10 mouse cellular contexts compared by ENCODE assay signal in the genomic region with DNA sequence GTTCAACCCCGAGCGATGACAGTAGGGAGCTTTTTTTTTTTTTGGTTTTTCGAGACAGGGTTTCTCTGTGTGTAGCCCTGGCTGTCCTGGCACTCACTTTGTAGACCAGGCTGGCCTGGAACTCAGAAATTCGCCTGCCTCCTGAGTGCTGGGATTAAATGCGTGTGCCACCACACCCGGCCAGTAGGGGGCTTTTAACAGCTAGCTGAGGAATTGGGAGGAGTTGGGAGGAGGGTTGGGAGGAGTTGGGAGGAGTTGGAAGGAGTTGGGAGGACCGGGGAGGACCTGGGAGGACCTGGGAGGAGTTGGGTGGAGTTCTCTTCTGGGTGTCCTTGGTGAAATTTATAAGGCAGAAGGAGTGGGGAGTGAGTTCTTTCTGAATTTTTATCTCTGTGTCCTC. TPM values are rescaled to one million over a fixed set of nuclear protein-coding genes. Genes with fewer than 3 reads are reported as not detected.
DNase-seq lines count a peak whose midpoint lies in the region; ATAC-seq and TF ChIP-seq lines count a peak whose summit lies in the region.
"Not testable (repeated sequence)": the region's sequence is repeated elsewhere in the genome, so short reads cannot be mapped to it uniquely, and the experiment has no call there.
"Had no signal": no experiment of that assay in that cellular context is flagged by ENCODE, and none has a peak within 500 bp of the region (broad histone marks: within the 10 kb centered on the region; RNA-seq: fewer than 3 reads in every experiment).

No protein-coding gene starts in this region.

- not testable (repeated sequence) for H3K9me3 ChIP-seq in MEL (replicated peaks; ENCODE audit: insufficient read depth, low read length); liver, postnatal 0 days (ENCODE audit: low read length)

- WGBS in liver, postnatal 0 days (ENCODE audit: insufficient replicate concordance): 49% methylated on average over 7 of the region's 7 CpGs

- TF ChIP-seq POLR2A in MEL (IDR thresholded peaks at IDR 0.05; ENCODE audit: control insufficient read depth in 1 of 2, insufficient read depth in 1 of 2, low read depth in 1 of 2, low read length in 2 of 2, poor library complexity in 1 of 2): not testable (repeated sequence)

- H3K4me2 ChIP-seq in liver, postnatal 0 days (ENCODE audit: low read depth, low read length): not testable (repeated sequence)

- 0 out of 2 replicates have a peak, but pooled peaks have one; percentile 44 for ATAC-seq in erythroid progenitor cell, adult 5-6 weeks (replicated peaks; ENCODE audit: low FRiP score, poor library complexity, severe bottlenecking)
- not testable (repeated sequence) for ATAC-seq in liver, postnatal 0 days

- intact Hi-C loops in heart, postnatal 25 days (cut with DNase I): not testable (repeated sequence)

- peak; percentile 59 to 69 (median 65) for TF ChIP-seq CTCF in MEL (IDR thresholded peaks at IDR 0.05 in 2 of 3, conservative IDR thresholded peaks at IDR 0.05 in 1 of 3; ENCODE audit: control insufficient read depth in 1 of 3, insufficient read depth in 1 of 3, low read depth in 2 of 3, low read length in 3 of 3, poor library complexity in 1 of 3, severe bottlenecking in 1 of 3)
- TF ChIP-seq CTCF in liver, postnatal 0 days (IDR thresholded peaks at IDR 0.05; ENCODE audit: low read depth): peak; percentile 62

- H3K79me2 ChIP-seq in MEL (ENCODE audit: control insufficient read depth, insufficient read depth, low read length, poor library complexity): not testable (repeated sequence)

- not testable (repeated sequence) for H3K36me3 ChIP-seq in MEL (ENCODE audit: control insufficient read depth in 1 of 2, insufficient read depth in 2 of 2, low read length in 2 of 2); liver, postnatal 0 days (replicated peaks; ENCODE audit: insufficient read depth, low read length)

- not testable (repeated sequence) for H3K4me1 ChIP-seq in MEL (ENCODE audit: control insufficient read depth in 1 of 2, insufficient read depth in 2 of 2, low read length in 2 of 2); liver, postnatal 0 days (ENCODE audit: insufficient read depth)

- H3K27ac ChIP-seq in MEL (ENCODE audit: control insufficient read depth, low read depth, low read length); liver, postnatal 0 days (ENCODE audit: low read depth): not testable (repeated sequence)

- H3K27me3 ChIP-seq in MEL (ENCODE audit: control insufficient read depth in 1 of 2, insufficient read depth in 2 of 2, low read length in 2 of 2): peaks cover 8 to 15% of the 10 kb centered on the region in 2 experiments
- H3K27me3 ChIP-seq in liver, postnatal 0 days (ENCODE audit: insufficient read depth, low read length): not testable (repeated sequence)

- not testable (repeated sequence) for TF ChIP-seq EP300 in MEL (IDR thresholded peaks at IDR 0.05; ENCODE audit: low read depth in 1 of 2, low read length in 2 of 2); liver, postnatal 0 days (IDR thresholded peaks at IDR 0.05; ENCODE audit: low read depth)

- peak; percentile 20 for TF ChIP-seq RAD21 in MEL (IDR thresholded peaks at IDR 0.05; ENCODE audit: low read depth, low read length)

- H3K9ac ChIP-seq in MEL (ENCODE audit: control insufficient read depth, low read depth, low read length, poor library complexity, severe bottlenecking); liver, postnatal 0 days (replicated peaks): not testable (repeated sequence)

- H3K4me3 ChIP-seq in MEL (ENCODE audit: control insufficient read depth in 1 of 2, insufficient read depth in 1 of 2, low read depth in 2 of 2, low read length in 2 of 2); liver, postnatal 0 days (ENCODE audit: low read depth, low read length): not testable (repeated sequence)

- peak; percentile 69 for DNase-seq in MEL (ENCODE audit: low read depth, low spot score)
- DNase-seq in c-Kit-negative CD71-positive TER-119-positive erythroid progenitor cells, embryonic 14.5 days (ENCODE audit: low read depth, low spot score): peak; percentile 16
- DNase-seq in heart, postnatal 25 days (ENCODE audit: low spot score): peak; percentile 52
- peak; percentile 73 to 87 for DNase-seq in kidney, postnatal 36 days
- DNase-seq in liver, postnatal 0 days: peak; percentile 36
- DNase-seq in right cerebral cortex, adult 18-20 months: peak; percentile 33
- DNase-seq in thymus, postnatal 4 days: peak; percentile 68

TF ChIP-seq in MEL, 35 proteins besides CTCF, POLR2A, EP300 and RAD21:
- TF ChIP-seq SMC3 (IDR thresholded peaks at IDR 0.05; ENCODE audit: low read depth, low read length): peak; percentile 55

RNA-seq across cellular contexts. Expression of gene Dock6, which starts 16.9 kb away (rescaled TPM):
- total RNA-seq in MEL (2012; rRNA removed): 3.3 and 5.0 TPM in 2 replicates
- polyA plus RNA-seq in MEL (2012; ENCODE audit: insufficient read depth in 1 of 2, insufficient read length in 2 of 2, low read depth in 1 of 2, low replicate concordance in 2 of 2, missing spikeins in 1 of 2): 10 to 100 TPM in 1 of 2 experiments, not detected in 1; 21.3 TPM
- total RNA-seq in erythroid progenitor cell, adult 5-6 weeks (2015; ENCODE audit: low replicate concordance): 2.9 TPM in 1 of 2 replicates, not detected in the other
- total RNA-seq in erythroid progenitor cell, adult 5-6 weeks (2017; ENCODE audit: low replicate concordance): 0.26 TPM in 1 of 2 replicates, not detected in the other
- 10 to 100 TPM; 34.9 to 36.9 TPM for total RNA-seq in heart, postnatal 25 days (2021)
- polyA plus RNA-seq in liver, postnatal 0 days (2015; fragmentation: Nextera tagmentation; extraction: Ambion mirVana): 3.6 and 4.1 TPM in 2 replicates

RNA-seq across cellular contexts. Expression of gene Angptl8, which starts 34.0 kb away (rescaled TPM):
- not detected in 2 replicates for total RNA-seq in MEL (2012; rRNA removed)
- under 1 TPM in 1 of 2 experiments, not detected in 1; 0.25 TPM for polyA plus RNA-seq in MEL (2012; ENCODE audit: insufficient read depth in 1 of 2, insufficient read length in 2 of 2, low read depth in 1 of 2, low replicate concordance in 2 of 2, missing spikeins in 1 of 2)
- not detected in 2 replicates for total RNA-seq in erythroid progenitor cell, adult 5-6 weeks (2015; ENCODE audit: low replicate concordance)
- total RNA-seq in erythroid progenitor cell, adult 5-6 weeks (2017; ENCODE audit: low replicate concordance): not detected in 2 replicates
- not detected for total RNA-seq in heart, postnatal 25 days (2021)
- polyA plus RNA-seq in liver, postnatal 0 days (2015; fragmentation: Nextera tagmentation; extraction: Ambion mirVana): 74.6 and 75.7 TPM in 2 replicates
- total RNA-seq: G1E; gastrocnemius, adult 8-10 months had no signal
- polyA plus RNA-seq: G1E had no signal

RNA-seq across cellular contexts. Expression of gene Rab3d, which starts 48.7 kb away (rescaled TPM):
- total RNA-seq in MEL (2012; rRNA removed): 19.0 and 22.9 TPM in 2 replicates
- 10 to 100 TPM in 1 of 2 experiments, not detected in 1; 44.2 TPM for polyA plus RNA-seq in MEL (2012; ENCODE audit: insufficient read depth in 1 of 2, insufficient read length in 2 of 2, low read depth in 1 of 2, low replicate concordance in 2 of 2, missing spikeins in 1 of 2)
- 3.8 and 7.2 TPM in 2 replicates for total RNA-seq in erythroid progenitor cell, adult 5-6 weeks (2015; ENCODE audit: low replicate concordance)
- total RNA-seq in erythroid progenitor cell, adult 5-6 weeks (2017; ENCODE audit: low replicate concordance): 5.0 and 11.6 TPM in 2 replicates
- 10 to 100 TPM in 1 of 2 experiments, 1 to 10 TPM in 1; 9.2 to 12.1 TPM for total RNA-seq in heart, postnatal 25 days (2021)
- polyA plus RNA-seq in liver, postnatal 0 days (2015; fragmentation: Nextera tagmentation; extraction: Ambion mirVana): 9.3 and 9.9 TPM in 2 replicates

RNA-seq across cellular contexts. Expression of gene Ccdc159, which starts 58.0 kb away (rescaled TPM):
- total RNA-seq in MEL (2012; rRNA removed): 1.0 and 1.4 TPM in 2 replicates
- 1 to 10 TPM in 1 of 2 experiments, not detected in 1; 6.4 TPM for polyA plus RNA-seq in MEL (2012; ENCODE audit: insufficient read depth in 1 of 2, insufficient read length in 2 of 2, low read depth in 1 of 2, low replicate concordance in 2 of 2, missing spikeins in 1 of 2)
- not detected in 2 replicates for total RNA-seq in erythroid progenitor cell, adult 5-6 weeks (2015; ENCODE audit: low replicate concordance)
- total RNA-seq in erythroid progenitor cell, adult 5-6 weeks (2017; ENCODE audit: low replicate concordance): not detected in 2 replicates
- total RNA-seq in heart, postnatal 25 days (2021): 1 to 10 TPM; 1.8 to 2.8 TPM
- 0.81 and 1.1 TPM in 2 replicates for polyA plus RNA-seq in liver, postnatal 0 days (2015; fragmentation: Nextera tagmentation; extraction: Ambion mirVana)

RNA-seq across cellular contexts. Expression of gene Tmem205, which starts 58.1 kb away (rescaled TPM):
- 118 and 128 TPM in 2 replicates for total RNA-seq in MEL (2012; rRNA removed)
- 100 to 1,000 TPM in 1 of 2 experiments, not detected in 1; 114 TPM for polyA plus RNA-seq in MEL (2012; ENCODE audit: insufficient read depth in 1 of 2, insufficient read length in 2 of 2, low read depth in 1 of 2, low replicate concordance in 2 of 2, missing spikeins in 1 of 2)
- total RNA-seq in erythroid progenitor cell, adult 5-6 weeks (2015; ENCODE audit: low replicate concordance): 13.8 TPM in 1 of 2 replicates, not detected in the other
- total RNA-seq in erythroid progenitor cell, adult 5-6 weeks (2017; ENCODE audit: low replicate concordance): not detected in 2 replicates
- 10 to 100 TPM; 39.4 to 46.2 TPM for total RNA-seq in heart, postnatal 25 days (2021)
- polyA plus RNA-seq in liver, postnatal 0 days (2015; fragmentation: Nextera tagmentation; extraction: Ambion mirVana): 222 and 246 TPM in 2 replicates

Comparison
In these comparisons a context has a peak if more than half of its experiments do, and no peak if none do; other contexts are left out.
1. DNase-seq: peak in every context shown above with its lines; median percentile 80 in kidney, postnatal 36 days; 69 in MEL; 68 in thymus, postnatal 4 days; 52 in heart, postnatal 25 days; 36 in liver, postnatal 0 days; 33 in right cerebral cortex, adult 18-20 months; 16 in c-Kit-negative CD71-positive TER-119-positive erythroid progenitor cells, embryonic 14.5 days.